Mouse (Mus musculus): ENCODE data around the gene Gsto2. TPM values are rescaled to one million over a fixed set of nuclear protein-coding genes. Genes with fewer than 3 reads are reported as not detected.
A peak's percentile ranks its signal among the peaks of the same experiment; 100 is the strongest.

Gsto2 gene
- 1.4 and 1.6 TPM in 2 replicates for polyA plus RNA-seq (2016; fragmentation: Nextera tagmentation; extraction: Ambion mirVana)

DNA sequence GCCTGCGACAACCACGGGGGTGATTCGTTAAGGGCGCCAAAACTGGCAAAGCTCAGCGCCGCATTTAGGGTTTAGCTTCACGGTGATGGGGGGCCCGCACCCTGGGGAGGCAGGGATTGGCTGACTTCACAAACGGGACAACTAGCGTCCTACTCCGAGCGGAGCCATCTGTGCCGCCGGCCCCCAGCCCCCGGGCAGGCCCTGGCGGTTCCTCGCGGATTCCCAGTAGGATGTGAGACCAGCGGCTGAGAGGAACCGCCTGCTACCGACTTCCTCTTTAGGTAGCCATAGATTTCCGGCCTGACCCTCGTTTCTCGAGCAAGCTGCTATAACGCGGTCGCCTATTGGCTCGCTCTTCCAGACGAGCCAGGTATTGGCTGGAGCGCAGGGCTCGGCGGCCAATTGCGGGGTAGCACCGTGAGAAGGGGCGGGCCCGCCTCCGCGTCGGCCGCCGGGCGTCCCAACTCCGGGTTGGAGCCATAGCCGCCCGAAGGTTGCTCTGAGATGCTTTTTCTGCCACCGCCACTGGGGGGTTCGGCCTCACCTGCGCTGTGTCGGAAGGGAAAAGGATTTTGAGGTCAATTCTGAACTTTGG, at the start of gene Gsto2:
TSS of gene Gsto2 (plus strand) at position 182 of the 595 bp plus-strand sequence.
- Histone ChIP-seq H3K9me3 (replicated peaks) (no peaks in the 10 kb centered on the region), H3K27ac (replicated peaks) (peak within 1 kb of the TSS; percentile 97), H3K27me3 (ENCODE audit: low read depth, poor library complexity, severe bottlenecking) (no peaks in the 10 kb centered on the region), H3K4me1 (peaks cover 14% of the 10 kb centered on the region), H3K36me3 (0 out of 2 replicates have a peak, but pooled peaks cover 3% of the 10 kb centered on the region), H3K4me3 (peak within 1 kb of the TSS; percentile 81)
- peak; percentile 96 for DNase-seq (ENCODE audit: low spot score)
- WGBS: under 1% methylated on average over 49 of the region's 49 CpGs

GRCm38 (mm10) chr19:47817692-47818091, 47.6 kb upstream of the Gsto2 start:
- 89% methylated on average over 9 of the region's 9 CpGs for WGBS
- DNase-seq (ENCODE audit: low spot score): no peak
- H3K9me3 ChIP-seq (replicated peaks): no peaks in the 10 kb centered on the region

GRCm38 (mm10) chr19:47820832-47821493, 44.4 kb upstream of the Gsto2 start:
- H3K36me3 ChIP-seq: no peaks in the 10 kb centered on the region
- no peak overlapping the region for H3K27ac ChIP-seq (replicated peaks)
- DNase-seq (ENCODE audit: low spot score): peak; percentile 67
- H3K9me3 ChIP-seq (replicated peaks): no peaks in the 10 kb centered on the region
- 31% methylated on average over 8 of the region's 9 CpGs for WGBS
- no peak overlapping the region for H3K4me3 ChIP-seq
- peaks cover 14% of the 10 kb centered on the region for H3K27me3 ChIP-seq (ENCODE audit: low read depth, poor library complexity, severe bottlenecking)
- 0 out of 2 replicates have a peak, but pooled peaks cover 6% of the 10 kb centered on the region for H3K4me1 ChIP-seq

More at GRCm38 (mm10) chr19:47817692-47818091, 47.6 kb upstream of the Gsto2 start:
- no peak overlapping the region for H3K4me3 ChIP-seq
- H3K36me3 ChIP-seq: no peaks in the 10 kb centered on the region
- 0 out of 2 replicates have a peak, but pooled peaks cover 6% of the 10 kb centered on the region for H3K4me1 ChIP-seq
- no peak overlapping the region for H3K27ac ChIP-seq (replicated peaks)
- peaks cover 8% of the 10 kb centered on the region for H3K27me3 ChIP-seq (ENCODE audit: low read depth, poor library complexity, severe bottlenecking)

- no peak overlapping the region for H3K4me3 ChIP-seq
- H3K36me3 ChIP-seq: no peaks in the 10 kb centered on the region
- H3K27me3 ChIP-seq (ENCODE audit: low read depth, poor library complexity, severe bottlenecking): peaks cover 14% of the 10 kb centered on the region
- no peak overlapping the region for H3K27ac ChIP-seq (replicated peaks)
- 0 out of 2 replicates have a peak, but pooled peaks cover 6% of the 10 kb centered on the region for H3K4me1 ChIP-seq
- WGBS: 66% methylated on average over 7 of the region's 7 CpGs
- DNase-seq (ENCODE audit: low spot score): peak; percentile 10
- no peaks in the 10 kb centered on the region for H3K9me3 ChIP-seq (replicated peaks)
Observed at GRCm38 (mm10) chr19:47821494-47821872, 43.9 kb upstream of the Gsto2 start.

GRCm38 (mm10) chr19:47822143-47822796, 43.1 kb upstream of the Gsto2 start:
- peak; percentile 10 for DNase-seq (ENCODE audit: low spot score)
- H3K9me3 ChIP-seq (replicated peaks): no peaks in the 10 kb centered on the region
- H3K36me3 ChIP-seq: no peaks in the 10 kb centered on the region
- no peak overlapping the region for H3K4me3 ChIP-seq
- H3K27ac ChIP-seq (replicated peaks): no peak overlapping the region
- H3K27me3 ChIP-seq (ENCODE audit: low read depth, poor library complexity, severe bottlenecking): peaks cover 14% of the 10 kb centered on the region
- WGBS: 26% methylated on average over 8 of the region's 8 CpGs
- H3K4me1 ChIP-seq: 0 out of 2 replicates have a peak, but pooled peaks cover 6% of the 10 kb centered on the region

DNA sequence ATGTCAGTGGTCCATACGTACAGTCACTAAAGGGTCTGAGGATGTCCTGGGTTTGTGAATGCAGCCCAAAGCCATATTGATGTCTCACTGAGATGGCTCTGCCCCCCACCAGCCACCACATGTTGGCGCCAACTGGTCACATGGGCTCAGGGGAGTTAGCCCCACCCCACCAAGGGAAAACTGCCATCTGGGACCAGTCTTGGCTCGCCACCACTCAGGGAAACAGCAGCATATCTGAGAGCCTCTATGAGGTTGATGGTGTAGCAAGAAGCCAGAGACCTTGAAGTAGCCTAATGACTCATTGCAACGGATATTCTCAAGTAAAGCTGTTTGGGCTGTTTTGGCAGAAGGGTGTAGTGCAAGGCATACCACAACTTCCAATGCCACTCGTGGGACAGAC, 41.3 kb upstream of the Gsto2 start:
- H3K4me1 ChIP-seq: 0 out of 2 replicates have a peak, but pooled peaks cover 6% of the 10 kb centered on the region
- WGBS: 87% methylated on average over 5 of the region's 5 CpGs
- no peak overlapping the region for H3K4me3 ChIP-seq
- peak; percentile 6 for DNase-seq (ENCODE audit: low spot score)
- no peak overlapping the region for H3K27ac ChIP-seq (replicated peaks)
- peaks cover 14% of the 10 kb centered on the region for H3K27me3 ChIP-seq (ENCODE audit: low read depth, poor library complexity, severe bottlenecking)
- no peaks in the 10 kb centered on the region for H3K36me3 ChIP-seq
- no peaks in the 10 kb centered on the region for H3K9me3 ChIP-seq (replicated peaks)

DNA sequence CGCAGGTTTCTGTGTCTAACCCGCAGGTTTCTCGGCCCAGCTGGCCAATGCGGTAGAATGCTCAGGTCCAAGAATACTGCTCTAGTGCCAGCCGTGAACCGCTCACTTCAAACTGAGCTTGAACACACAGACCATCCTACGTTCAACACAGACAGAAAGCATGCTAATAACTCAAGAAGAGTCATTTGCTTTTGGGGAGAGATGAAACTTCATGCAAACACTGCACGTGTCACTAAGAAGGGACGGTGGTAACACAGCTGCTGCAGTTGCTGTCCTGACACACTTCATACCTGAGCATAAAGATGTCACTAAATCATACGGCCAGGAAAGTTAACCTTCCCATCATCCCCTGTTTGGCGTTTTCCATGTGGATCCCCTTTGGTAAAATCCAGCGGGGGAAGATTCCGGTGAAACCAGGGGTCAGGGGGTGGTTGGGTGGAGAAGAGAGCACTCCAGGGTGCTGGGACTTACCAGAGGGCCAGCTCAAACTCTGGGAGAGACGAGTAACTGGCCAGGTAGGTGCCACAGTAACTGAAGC, 35.4 kb upstream of the Gsto2 start:
- Histone ChIP-seq H3K36me3 (no peaks in the 10 kb centered on the region), H3K27ac (replicated peaks) (no peak overlapping the region), H3K27me3 (ENCODE audit: low read depth, poor library complexity, severe bottlenecking) (no peaks in the 10 kb centered on the region), H3K9me3 (replicated peaks) (no peaks in the 10 kb centered on the region), H3K4me1 (no peaks in the 10 kb centered on the region), H3K4me3 (no peak overlapping the region)
- DNase-seq (ENCODE audit: low spot score): peak; percentile 9
- 86% methylated on average over 14 of the region's 14 CpGs for WGBS

- no peak for DNase-seq (ENCODE audit: low spot score)
- Histone ChIP-seq H3K27me3 (ENCODE audit: low read depth, poor library complexity, severe bottlenecking) (peaks cover 7% of the 10 kb centered on the region), H3K4me1 (no peaks in the 10 kb centered on the region), H3K9me3 (replicated peaks) (no peaks in the 10 kb centered on the region), H3K4me3 (no peak overlapping the region), H3K27ac (replicated peaks) (no peak overlapping the region), H3K36me3 (no peaks in the 10 kb centered on the region)
- WGBS: 92% methylated on average over 8 of the region's 8 CpGs
Observed at GRCm38 (mm10) chr19:47831111-47831510, 34.2 kb upstream of the Gsto2 start.

- H3K9me3 ChIP-seq (replicated peaks): no peaks in the 10 kb centered on the region
- peak; percentile 10 for DNase-seq (ENCODE audit: low spot score)
- H3K27ac ChIP-seq (replicated peaks): no peak overlapping the region
- H3K36me3 ChIP-seq: no peaks in the 10 kb centered on the region
- H3K4me1 ChIP-seq: peaks cover 8% of the 10 kb centered on the region
- H3K4me3 ChIP-seq: no peak overlapping the region
- WGBS: 89% methylated on average over 16 of the region's 16 CpGs
- peaks cover 18% of the 10 kb centered on the region for H3K27me3 ChIP-seq (ENCODE audit: low read depth, poor library complexity, severe bottlenecking)
Observed at GRCm38 (mm10) chr19:47832316-47832715, 33.0 kb upstream of the Gsto2 start.

- Histone ChIP-seq H3K36me3 (no peaks in the 10 kb centered on the region), H3K4me1 (peaks cover 13% of the 10 kb centered on the region), H3K27me3 (ENCODE audit: low read depth, poor library complexity, severe bottlenecking) (peaks cover 35% of the 10 kb centered on the region), H3K4me3 (no peak overlapping the region), H3K9me3 (replicated peaks) (no peaks in the 10 kb centered on the region), H3K27ac (replicated peaks) (no peak overlapping the region)
- whole genome bisulfite sequencing: 96% methylated on average over 5 of the region's 5 CpGs
- peak; percentile 3 for DNase-seq (ENCODE audit: low spot score)
Observed at GRCm38 (mm10) chr19:47834614-47835013, 30.7 kb upstream of the Gsto2 start.

GRCm38 (mm10) chr19:47835776-47836175, 29.6 kb upstream of the Gsto2 start:
- WGBS: 90% methylated on average over 7 of the region's 7 CpGs
- Histone ChIP-seq H3K4me3 (no peak overlapping the region), H3K27me3 (ENCODE audit: low read depth, poor library complexity, severe bottlenecking) (peaks cover 35% of the 10 kb centered on the region), H3K27ac (replicated peaks) (no peak overlapping the region), H3K4me1 (peaks cover 13% of the 10 kb centered on the region), H3K36me3 (no peaks in the 10 kb centered on the region), H3K9me3 (replicated peaks) (no peaks in the 10 kb centered on the region)
- peak; percentile 9 for DNase-seq (ENCODE audit: low spot score)

DNA sequence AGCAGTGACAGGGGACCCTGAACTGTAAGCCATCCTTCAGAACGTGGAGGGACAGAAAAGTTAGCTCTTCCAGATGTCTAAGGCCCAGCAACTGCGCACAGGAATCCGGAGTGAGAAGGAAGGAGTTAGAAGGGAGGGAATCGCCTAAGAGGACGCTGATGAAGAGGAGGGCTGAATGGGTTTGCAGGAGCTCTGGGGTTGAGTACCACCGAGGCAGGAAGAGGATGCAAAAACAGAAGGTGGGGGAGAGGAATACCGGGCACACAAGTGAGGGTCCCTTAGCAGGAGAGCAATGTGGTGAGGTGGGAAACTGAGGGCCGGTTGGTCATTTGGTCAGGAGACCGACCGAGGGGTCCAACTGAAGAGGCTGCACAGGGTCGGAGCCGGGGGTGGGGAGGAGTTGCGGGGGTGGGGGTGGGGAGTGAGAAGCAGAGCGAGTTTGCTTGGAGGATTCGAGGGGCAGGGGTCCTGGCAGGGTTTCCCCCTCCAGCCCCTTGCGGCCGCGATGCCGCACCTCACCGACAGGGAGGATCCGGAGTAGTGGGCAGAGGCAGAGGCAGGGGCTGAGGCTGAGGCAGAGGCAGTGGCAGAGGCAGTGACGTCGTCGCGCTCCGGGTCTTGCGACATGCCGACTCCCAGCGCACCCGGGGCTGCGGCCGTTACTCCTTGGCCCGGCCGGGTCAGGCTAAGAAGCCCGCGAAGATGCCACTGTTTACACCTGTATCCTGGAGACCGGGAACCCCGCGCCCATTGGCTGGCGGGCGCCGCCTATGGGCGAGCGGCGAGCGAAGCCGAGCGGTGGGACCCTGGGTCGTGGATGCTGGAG, 28.4 kb upstream of the Gsto2 start:
- 2% methylated on average over 49 of the region's 49 CpGs for WGBS
- Histone ChIP-seq H3K36me3 (no peaks in the 10 kb centered on the region), H3K27ac (replicated peaks) (peak overlapping the region; percentile 68), H3K27me3 (ENCODE audit: low read depth, poor library complexity, severe bottlenecking) (peaks cover 35% of the 10 kb centered on the region), H3K4me1 (peaks cover 13% of the 10 kb centered on the region), H3K9me3 (replicated peaks) (no peaks in the 10 kb centered on the region), H3K4me3 (peak overlapping the region; percentile 66)
- DNase-seq (ENCODE audit: low spot score): peak; percentile 86
